In genomic region chr9:51320096-51320495, GRCm38 (mm10) we compare ENCODE assay signal across 42 mouse cellular contexts. TPM values are rescaled to one million over a fixed set of nuclear protein-coding genes. Genes with fewer than 3 reads are reported as not detected.
"Had no signal": no experiment of that assay in that cellular context is flagged by ENCODE, and none has a peak within 500 bp of the region (broad histone marks: within the 10 kb centered on the region; RNA-seq: fewer than 3 reads in every experiment).

No protein-coding gene starts in this region.

- H3K36me3 ChIP-seq: limb, embryonic 10.5 days; limb, embryonic 12.5 days; limb, embryonic 13.5 days; limb, embryonic 15.5 days; liver, embryonic 12.5 days; liver, embryonic 13.5 days; liver, embryonic 15.5 days; lung, embryonic 15.5 days; midbrain, embryonic 10.5 days; midbrain, embryonic 12.5 days; midbrain, embryonic 13.5 days; midbrain, embryonic 15.5 days; neural tube, embryonic 12.5 days had no signal

- H3K9me3 ChIP-seq: limb, embryonic 10.5 days; limb, embryonic 12.5 days; limb, embryonic 13.5 days; limb, embryonic 15.5 days; liver, embryonic 12.5 days; liver, embryonic 13.5 days; liver, embryonic 15.5 days; lung, embryonic 15.5 days; megakaryocyte, embryonic 14.5 days; midbrain, embryonic 10.5 days; midbrain, embryonic 12.5 days; midbrain, embryonic 13.5 days; midbrain, embryonic 15.5 days; neural tube, embryonic 12.5 days had no signal

- H3K4me3 ChIP-seq: limb, embryonic 10.5 days; limb, embryonic 12.5 days; limb, embryonic 13.5 days; limb, embryonic 15.5 days; liver, embryonic 12.5 days; liver, embryonic 13.5 days; liver, embryonic 15.5 days; lung, embryonic 15.5 days; megakaryocyte, embryonic 14.5 days; midbrain, embryonic 10.5 days; midbrain, embryonic 12.5 days; midbrain, embryonic 13.5 days; midbrain, embryonic 15.5 days; myocyte; neural tube, embryonic 12.5 days had no signal

- H3K27ac ChIP-seq: limb, embryonic 10.5 days; limb, embryonic 12.5 days; limb, embryonic 13.5 days; limb, embryonic 15.5 days; liver, embryonic 12.5 days; liver, embryonic 13.5 days; liver, embryonic 14.5 days; liver, embryonic 15.5 days; lung, embryonic 15.5 days; macrophage; midbrain, embryonic 10.5 days; midbrain, embryonic 12.5 days; midbrain, embryonic 13.5 days; midbrain, embryonic 15.5 days; neural tube, embryonic 12.5 days had no signal

- H3K27me3 ChIP-seq: limb, embryonic 12.5 days; limb, embryonic 13.5 days; limb, embryonic 15.5 days; liver, embryonic 12.5 days; liver, embryonic 13.5 days; liver, embryonic 15.5 days; lung, embryonic 15.5 days; megakaryocyte, embryonic 14.5 days; midbrain, embryonic 12.5 days; midbrain, embryonic 13.5 days; midbrain, embryonic 15.5 days; neural tube, embryonic 12.5 days had no signal

- DNase-seq: left cerebral cortex, postnatal 4 days; liver; liver, embryonic 13.5 days; liver, postnatal 0 days; lung, adult 18-20 months; lung, adult 2 months; lung, embryonic 14.5 days; lung, postnatal 10 days; lung, postnatal 14 days; lung, postnatal 36 days; lung, postnatal 4 days; midbrain, embryonic 14.5 days had no signal

- H3K4me1 ChIP-seq: limb, embryonic 10.5 days; limb, embryonic 12.5 days; limb, embryonic 13.5 days; limb, embryonic 15.5 days; lung, embryonic 15.5 days; midbrain, embryonic 10.5 days; midbrain, embryonic 12.5 days; midbrain, embryonic 13.5 days; midbrain, embryonic 15.5 days; neural tube, embryonic 12.5 days had no signal

- H3K9ac ChIP-seq: limb, embryonic 12.5 days; limb, embryonic 13.5 days; limb, embryonic 15.5 days; liver, embryonic 12.5 days; liver, embryonic 13.5 days; liver, embryonic 14.5 days; liver, embryonic 15.5 days; liver, postnatal 0 days; lung, embryonic 14.5 days; lung, embryonic 15.5 days; midbrain, embryonic 12.5 days; midbrain, embryonic 13.5 days; midbrain, embryonic 15.5 days; neural tube, embryonic 12.5 days had no signal

RNA-seq across cellular contexts. Expression of gene 1810046K07Rik, which starts 8.6 kb away (rescaled TPM):
- total RNA-seq: left cerebral cortex, postnatal 10 days; left cerebral cortex, postnatal 14 days; left cerebral cortex, postnatal 25 days; left cerebral cortex, postnatal 36 days; left cerebral cortex, postnatal 4 days; megakaryocyte progenitor cell, adult 5-6 weeks; megakaryocyte, adult 5-6 weeks; megakaryocyte-erythroid progenitor cell, adult 5-6 weeks; midbrain, postnatal 0 days; monocyte, adult 5-6 weeks had no signal
- polyA plus RNA-seq: limb, embryonic 10.5 days; limb, embryonic 11.5 days; limb, embryonic 15.5 days; liver, embryonic 11.5 days; liver, embryonic 12.5 days; liver, embryonic 13.5 days; lung, embryonic 14.5 days; macrophage; midbrain, embryonic 10.5 days; midbrain, embryonic 11.5 days; midbrain, embryonic 12.5 days; midbrain, embryonic 13.5 days; midbrain, embryonic 14.5 days; midbrain, embryonic 15.5 days; midbrain, embryonic 16.5 days; midbrain, postnatal 0 days; myocyte; neural tube, embryonic 11.5 days; neural tube, embryonic 12.5 days had no signal

RNA-seq across cellular contexts. Expression of gene Colca2, which starts 41.7 kb away (rescaled TPM):
- total RNA-seq: megakaryocyte, adult 5-6 weeks; midbrain, postnatal 0 days; monocyte, adult 5-6 weeks had no signal
